Mouse (Mus musculus) cerebellum, postnatal 14 days (tissue): ENCODE measurements around the gene Dhx34.
"Not testable (repeated sequence)": the region's sequence is repeated elsewhere in the genome, so short reads cannot be mapped to it uniquely, and the experiment has no call there.

Experiments used
- DNase-seq, 2 experiments: peaks; one replicate each; pipeline ENCODE4 v3.0.0; 2021; ENCODE audit warnings: mixed read lengths in 2 of 2

Dhx34 gene

GRCm38 (mm10) chr7:16221582-16222272 lies at the start of gene Dhx34:
Dhx34 (minus strand) TSS chr7:16222037.
- peak; percentile 98 to 99 for DNase-seq

DNA sequence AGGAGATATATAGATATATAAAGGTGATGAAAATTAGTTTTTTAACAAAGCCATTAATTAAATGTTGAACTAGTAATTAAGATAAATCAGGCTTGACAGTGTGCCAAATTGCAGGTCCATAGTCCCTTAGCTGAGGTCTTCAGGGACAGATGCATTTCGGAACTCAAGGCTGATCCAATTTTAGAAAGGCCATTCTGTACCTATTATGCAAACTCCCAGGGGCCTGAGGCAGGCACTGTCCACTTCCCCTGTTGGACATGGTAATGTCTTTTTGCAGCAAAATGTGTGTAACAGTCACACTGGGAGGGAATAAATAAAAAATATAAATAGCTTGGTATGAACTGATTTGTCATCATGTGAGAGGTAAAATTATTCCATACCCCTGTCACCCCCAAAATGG lies 49.3 kb upstream of the Dhx34 start:
- DNase-seq: no peak

GRCm38 (mm10) chr7:16266593-16266992 lies 44.8 kb upstream of the Dhx34 start:
- not testable (repeated sequence) for DNase-seq

DNA sequence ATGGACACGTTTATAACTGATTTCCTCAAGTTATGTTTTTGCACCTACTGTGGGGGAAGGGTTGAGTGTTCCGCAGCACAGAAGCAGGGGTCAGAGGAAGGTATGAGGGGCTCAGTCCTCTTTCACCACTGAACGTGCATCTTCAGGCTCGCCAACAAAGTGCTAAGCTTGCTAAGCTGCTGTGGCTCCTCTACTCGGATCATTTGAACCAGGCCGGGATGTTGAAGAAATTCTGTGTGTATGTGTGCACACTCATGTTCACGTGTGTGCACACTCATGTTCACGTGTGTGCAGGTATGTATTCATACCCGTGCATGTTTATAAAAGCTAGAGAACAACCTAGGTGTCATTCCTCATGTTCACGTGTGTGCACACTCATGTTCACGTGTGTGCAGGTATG lies 44.0 kb upstream of the Dhx34 start:
- DNase-seq: no peak

DNA sequence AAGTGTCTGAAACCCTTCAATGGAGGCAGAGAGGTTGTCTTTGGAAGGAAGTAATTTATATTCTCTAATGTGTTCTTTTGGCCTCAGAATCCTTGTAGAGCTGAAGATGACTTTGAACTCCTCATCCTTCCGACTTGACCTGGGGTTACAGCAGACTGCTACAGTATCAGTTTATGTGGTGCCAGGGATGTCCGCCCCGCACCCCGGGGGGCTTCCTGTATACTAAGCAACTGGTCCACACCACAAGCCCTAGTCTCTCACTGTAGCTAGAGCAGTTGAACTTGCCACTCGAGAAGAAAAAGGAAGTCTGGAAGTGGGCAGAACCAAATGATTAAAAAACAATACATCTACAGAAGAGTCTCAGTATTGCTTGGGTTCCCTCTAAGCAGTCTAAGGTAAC lies 42.0 kb upstream of the Dhx34 start:
- no peak for DNase-seq

GRCm38 (mm10) chr7:16263015-16263787 lies 41.4 kb upstream of the Dhx34 start:
- DNase-seq: peak; percentile 85 to 92

GRCm38 (mm10) chr7:16261097-16261496 lies 39.3 kb upstream of the Dhx34 start:
- no peak for DNase-seq

DNA sequence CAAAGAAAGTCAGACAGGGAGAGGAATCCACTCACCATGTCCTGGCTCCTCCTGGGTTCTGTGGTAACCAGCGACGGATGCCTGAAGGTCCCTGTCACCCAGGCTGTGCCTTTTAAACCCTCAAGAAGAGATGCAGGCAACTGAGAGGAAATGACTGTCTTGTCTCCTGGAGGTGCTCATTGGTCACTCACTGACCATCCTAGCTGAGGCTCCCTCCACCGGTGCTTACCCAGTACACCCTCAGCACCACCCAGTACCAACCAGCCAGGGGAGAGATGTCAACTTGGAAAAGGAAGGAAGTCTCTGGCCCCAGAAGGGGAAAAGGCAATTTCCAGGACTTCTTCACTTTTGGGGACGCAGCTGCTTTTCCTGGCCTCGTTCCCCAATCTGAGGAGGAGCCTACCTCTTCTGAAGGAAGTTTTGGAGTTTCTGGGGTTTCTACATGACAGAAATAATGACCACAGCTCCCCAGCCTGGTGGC lies 37.3 kb upstream of the Dhx34 start, which contains the start of gene C5ar1:
Gene C5ar1 (minus strand): TSS at position 431 of the 481 bp plus-strand sequence.
- DNase-seq: no peak

DNA sequence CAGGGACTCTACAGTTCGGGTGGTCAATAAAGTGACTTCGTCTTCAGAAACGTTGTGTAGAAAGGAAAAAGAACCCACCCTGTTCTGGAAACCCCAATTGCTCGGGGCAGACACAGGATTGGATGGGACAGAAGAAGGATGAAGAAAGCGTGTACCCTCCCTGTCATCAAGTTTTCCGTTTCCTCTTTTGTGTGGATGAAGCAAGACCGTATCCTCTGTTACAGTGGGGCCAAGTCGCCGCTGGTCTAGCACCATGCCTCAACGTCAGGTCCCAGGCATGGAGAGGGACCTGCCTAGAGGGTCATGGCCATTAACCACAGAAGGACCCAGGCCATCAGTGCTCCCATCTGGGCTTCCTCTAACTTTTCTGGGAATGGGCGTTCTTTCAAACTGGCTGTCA lies 36.0 kb upstream of the Dhx34 start:
- no peak for DNase-seq

GRCm38 (mm10) chr7:16255963-16256362 lies 34.1 kb upstream of the Dhx34 start:
- not testable (repeated sequence) for DNase-seq

GRCm38 (mm10) chr7:16254195-16254594 lies 32.4 kb upstream of the Dhx34 start:
- no peak for DNase-seq

- DNase-seq: no peak
Observed at GRCm38 (mm10) chr7:16250687-16251086, 28.9 kb upstream of the Dhx34 start.

GRCm38 (mm10) chr7:16245958-16246357 lies 24.1 kb upstream of the Dhx34 start:
- no peak for DNase-seq

DNA sequence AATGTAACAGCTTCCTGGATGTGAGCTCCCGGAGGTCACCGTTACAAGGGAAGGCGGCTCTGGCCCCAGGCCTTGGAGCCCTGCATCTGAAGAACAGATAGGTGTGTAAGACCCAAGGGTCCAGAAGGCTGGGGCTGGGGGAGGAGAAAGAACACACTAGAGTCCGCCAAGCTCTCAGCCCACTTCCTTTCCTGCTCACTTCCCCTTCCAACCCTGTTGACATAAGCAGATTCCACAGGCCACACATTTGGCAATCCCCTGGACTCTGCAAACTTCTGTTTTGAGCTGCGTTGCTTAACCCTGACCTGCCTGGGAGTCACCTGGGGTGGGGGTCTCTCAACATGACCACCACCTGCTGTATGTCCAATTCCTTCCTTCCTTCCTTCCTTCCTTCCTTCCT lies 22.2 kb upstream of the Dhx34 start, which contains the start of gene C5ar2:
Gene C5ar2 (minus strand): TSS at position 88 of the 400 bp plus-strand sequence.
- no peak for DNase-seq

GRCm38 (mm10) chr7:16242198-16242597 lies 20.4 kb upstream of the Dhx34 start:
- DNase-seq: no peak

DNA sequence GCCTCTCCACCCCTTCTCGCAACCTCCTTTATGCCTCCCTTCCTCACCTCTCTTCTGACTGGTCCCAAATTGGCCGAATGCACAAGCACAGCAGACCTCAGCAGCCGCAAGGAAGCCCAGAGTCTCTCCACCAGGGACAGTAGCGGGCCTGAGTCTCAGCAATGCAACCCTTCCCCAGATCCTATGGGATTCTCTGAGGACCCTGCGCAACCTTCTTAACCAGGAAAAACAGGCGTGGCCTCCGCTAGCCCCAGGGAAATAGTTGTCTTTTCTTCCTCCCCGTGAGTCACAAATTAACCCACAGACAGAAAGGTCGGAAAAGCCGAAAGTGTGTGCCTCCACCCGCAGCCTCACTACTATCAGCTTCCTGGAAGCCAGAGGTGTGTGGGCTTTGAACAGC lies 19.9 kb upstream of the Dhx34 start:
- no peak for DNase-seq

DNA sequence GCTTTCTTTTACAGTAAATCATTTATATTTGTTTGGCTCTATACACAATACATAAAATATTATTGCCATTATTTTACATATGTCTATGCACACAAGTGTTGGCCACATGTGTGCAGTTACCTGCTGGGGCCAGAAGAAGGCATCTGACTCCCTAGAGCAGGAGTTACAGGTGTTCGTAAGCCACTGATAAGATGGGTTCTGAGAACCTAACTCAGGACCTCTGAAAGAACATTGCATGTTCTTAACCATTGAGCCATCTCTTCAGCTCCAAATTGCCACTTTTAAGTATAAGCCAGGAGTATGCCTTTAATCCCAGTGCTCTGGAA lies 19.1 kb upstream of the Dhx34 start:
- no peak for DNase-seq

- no peak for DNase-seq
Observed at GRCm38 (mm10) chr7:16240281-16240977, 18.6 kb upstream of the Dhx34 start.

GRCm38 (mm10) chr7:16239554-16239997 lies 17.7 kb upstream of the Dhx34 start:
- DNase-seq: peak; percentile 34 to 43

- no peak for DNase-seq
Observed at GRCm38 (mm10) chr7:16229869-16230268, 8.0 kb upstream of the Dhx34 start.

DNA sequence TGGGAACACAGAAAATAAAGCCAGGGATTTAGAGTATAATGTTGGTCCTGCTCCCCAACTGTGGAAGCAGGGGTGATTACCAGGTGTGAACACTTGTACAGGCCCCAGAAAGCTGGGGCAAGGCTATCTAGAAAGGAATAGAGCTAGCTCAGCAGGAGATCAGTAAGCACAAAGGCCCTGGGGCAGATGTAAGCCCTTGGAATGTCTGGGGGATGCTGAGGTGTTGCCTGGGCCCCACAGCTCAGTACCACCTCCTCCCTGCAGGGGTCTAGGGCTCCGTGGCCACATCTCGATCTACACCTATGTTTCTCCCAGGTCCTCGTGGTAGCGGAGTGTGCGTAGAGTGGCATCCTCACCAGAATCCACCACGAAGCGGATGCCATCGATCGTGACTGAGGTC lies 7.9 kb downstream of the Dhx34 start:
- no peak for DNase-seq

DNA sequence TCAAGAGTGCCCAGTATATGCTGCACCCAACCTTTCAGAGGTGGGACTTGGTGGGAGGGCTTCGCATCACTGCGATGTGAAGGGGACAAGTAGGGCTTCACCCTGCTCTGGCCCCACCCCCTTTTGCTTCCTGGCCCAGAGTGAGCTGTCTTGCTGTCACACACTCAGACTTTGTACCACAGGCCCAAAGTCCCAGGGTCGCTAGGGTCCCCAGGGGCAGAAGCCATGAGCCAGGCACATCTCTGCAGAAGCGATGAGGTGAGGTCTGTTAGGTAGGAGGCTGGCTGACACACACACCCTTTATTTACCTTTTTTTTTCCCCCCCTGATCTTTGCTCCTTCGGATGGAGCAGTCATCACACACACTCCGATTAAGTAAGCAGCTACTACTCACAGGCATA lies 8.6 kb downstream of the Dhx34 start:
- no peak for DNase-seq

DNA sequence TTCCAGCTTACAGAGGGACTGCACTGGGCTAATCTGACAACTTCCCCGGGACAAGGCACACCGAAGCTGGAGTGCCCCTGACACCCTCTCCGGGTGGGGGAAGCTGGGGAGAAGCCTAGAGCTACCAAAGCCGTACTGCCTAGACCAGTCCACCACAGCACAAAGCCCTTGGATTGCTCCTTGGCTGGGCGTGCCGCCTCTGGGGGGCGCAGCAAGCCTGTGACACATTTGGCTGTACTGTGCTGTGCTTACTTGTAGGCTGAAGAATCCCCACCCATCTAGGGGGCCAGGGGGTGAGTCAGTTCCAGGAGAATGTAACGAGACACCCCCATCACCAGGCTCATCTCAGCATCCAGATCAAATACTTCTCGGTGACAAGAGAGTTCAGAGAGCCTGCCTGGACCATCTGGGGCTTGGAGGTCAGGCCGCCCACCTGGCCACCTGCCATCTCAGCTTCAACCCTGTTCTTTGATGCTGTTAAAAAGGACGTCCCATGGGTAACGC lies 10.9 kb downstream of the Dhx34 start:
- no peak for DNase-seq
